Mouse (Mus musculus) forebrain, embryonic 11.5 days (tissue): Measurements from ENCODE around the gene Slc6a6. TPM values are rescaled to one million over a fixed set of nuclear protein-coding genes. Genes with fewer than 3 reads are reported as not detected.

Experiments
- ATAC-seq: fragments of 200-750 bp; cut with Nextera tagmentation; replicated peaks from 2 replicates; pipeline ENCODE4 v1.8.0; 2017; ENCODE audit warnings: moderate TSS enrichment; ENCODE audit not compliant: low FRiP score
- DNase-seq: peaks from one replicate; pipeline ENCODE4 v3.0.0-alpha.2; 2017; ENCODE audit warnings: low spot score
- H3K27ac ChIP-seq: fragments of 300-500 bp; sonication (generic); 2 replicates; pipeline ENCODE4 v1.5.1; 2014; ENCODE audit warnings: low read depth, low read length
- H3K27me3 ChIP-seq: fragments of 300-500 bp; sonication (generic); 2 replicates; pipeline ENCODE4 v1.6.1; 2014; ENCODE audit warnings: mild to moderate bottlenecking, low read length, mixed read lengths; ENCODE audit not compliant: control insufficient read depth, insufficient read depth
- H3K36me3 ChIP-seq: fragments of 300-500 bp; sonication (generic); 2 replicates; pipeline ENCODE4 v1.6.1; 2014; ENCODE audit warnings: mild to moderate bottlenecking, low read length, moderate library complexity, mixed read lengths; ENCODE audit not compliant: control insufficient read depth, insufficient read depth
- H3K4me1 ChIP-seq: fragments of 300-500 bp; sonication (generic); replicated peaks from 2 replicates; pipeline ENCODE4 v1.6.1; 2014; ENCODE audit warnings: low read length, mixed read lengths; ENCODE audit not compliant: control insufficient read depth, insufficient read depth
- H3K4me2 ChIP-seq: fragments of 300-500 bp; sonication (generic); 2 replicates; pipeline ENCODE4 v1.6.1; 2014; ENCODE audit warnings: low read depth, mild to moderate bottlenecking, low read length, moderate library complexity, mixed read lengths; ENCODE audit not compliant: severe bottlenecking
- H3K4me3 ChIP-seq: fragments of 300-500 bp; sonication (generic); 2 replicates; pipeline ENCODE4 v1.5.1; 2014; ENCODE audit warnings: low read depth, low read length
- H3K9ac ChIP-seq: fragments of 300-500 bp; sonication (generic); 2 replicates; pipeline ENCODE4 v1.6.1; 2014; ENCODE audit warnings: low read length
- H3K9me3 ChIP-seq: fragments of 300-500 bp; sonication (generic); 2 replicates; pipeline ENCODE4 v1.6.1; 2016; ENCODE audit warnings: low read length, mixed read lengths; ENCODE audit not compliant: control insufficient read depth
- WGBS: fragments of 180-500 bp; shearing (Covaris S2); extraction: QIAGEN DNeasy Blood & Tissue Kit; methylation state at CpG from one replicate; pipeline ENCODE4 v1.1.7; 2014; 5-methylcytosine and 5-hydroxymethylcytosine counted together
- polyA plus RNA-seq: library from polyadenylated mRNA; unstranded; fragments of >200 nt; fragmentation: Nextera tagmentation; extraction: Ambion mirVana; gene quantifications from 2 replicates; pipeline ENCODE4 v1.2.1, GENCODE M21; 2014

Slc6a6 gene
- polyA plus RNA-seq, 1 experiment from 2014 or later = 49.3 TPM

GRCm38 (mm10) chr6:91742995-91743394 is 59.1 kb downstream of the Slc6a6 start:
- Histone ChIP-seq H3K4me2 (no peak overlapping the region), H3K4me3 (no peak overlapping the region), H3K36me3 (no peaks in the 10 kb centered on the region; the same call in 1 of the 2 replicates), H3K4me1 (no peaks in the 10 kb centered on the region), H3K9me3 (no peaks in the 10 kb centered on the region), H3K27ac (no peak overlapping the region), H3K9ac (no peak overlapping the region), H3K27me3 (no peaks in the 10 kb centered on the region)
- no peak for ATAC-seq
- DNase-seq = no peak
- WGBS = 82% methylated on average over 8 of the region's 8 CpGs

DNA sequence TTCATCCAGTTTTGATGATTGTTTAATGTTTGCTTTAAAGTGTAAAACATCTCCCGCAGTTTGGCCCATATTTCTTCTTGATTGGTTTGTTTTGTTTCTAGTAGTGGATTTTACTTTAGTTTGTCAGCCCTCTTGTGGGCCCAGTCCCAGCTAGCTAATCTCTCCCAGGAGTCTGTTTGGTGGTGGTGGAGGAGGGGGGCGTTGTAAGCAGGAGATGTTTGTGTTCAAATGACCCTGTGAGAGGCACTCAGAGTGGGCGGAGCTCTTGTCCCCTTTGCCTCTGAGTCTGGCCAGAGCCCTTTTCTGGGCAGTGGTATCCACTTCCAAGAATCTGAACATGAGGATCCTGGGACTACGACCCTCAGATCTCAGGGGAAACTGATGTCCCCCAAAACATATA is 60.0 kb downstream of the Slc6a6 start:
- Histone ChIP-seq H3K27ac (no peak overlapping the region), H3K4me2 (no peak overlapping the region), H3K36me3 (no peaks in the 10 kb centered on the region; the same call in 1 of the 2 replicates), H3K9me3 (no peaks in the 10 kb centered on the region), H3K9ac (no peak overlapping the region), H3K4me1 (no peaks in the 10 kb centered on the region), H3K27me3 (no peaks in the 10 kb centered on the region), H3K4me3 (no peak overlapping the region)
- DNase-seq (no peak), ATAC-seq (no peak)
- WGBS = 67% methylated on average over 4 of the region's 4 CpGs

DNA sequence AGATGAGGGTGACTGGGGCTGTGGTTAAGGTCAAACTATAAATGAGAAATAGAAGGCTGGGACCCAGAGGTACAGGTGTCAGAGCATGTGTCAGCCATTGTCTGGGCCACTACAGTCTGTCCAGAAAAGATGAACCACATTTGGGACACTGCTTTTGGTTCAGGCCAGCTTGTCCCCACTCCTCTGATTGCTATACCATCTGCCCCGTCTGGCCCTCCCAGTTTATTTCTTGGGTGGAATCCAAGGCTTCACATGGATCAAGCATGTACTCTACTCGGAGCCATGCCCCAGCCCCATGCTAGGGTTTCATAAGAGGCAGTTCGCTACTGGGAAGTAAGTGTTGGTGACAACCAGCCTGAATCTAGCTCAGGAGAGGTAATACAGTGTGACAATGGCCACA is 61.4 kb downstream of the Slc6a6 start:
- DNase-seq (no peak), ATAC-seq (no peak)
- Histone ChIP-seq H3K36me3 (no peaks in the 10 kb centered on the region; the same call in 1 of the 2 replicates), H3K27me3 (no peaks in the 10 kb centered on the region), H3K4me2 (no peak overlapping the region), H3K27ac (no peak overlapping the region), H3K9me3 (no peaks in the 10 kb centered on the region), H3K9ac (no peak overlapping the region), H3K4me3 (no peak overlapping the region), H3K4me1 (no peaks in the 10 kb centered on the region)
- 88% methylated on average over 3 of the region's 3 CpGs for WGBS

- H3K4me3 ChIP-seq = no peak overlapping the region
- ATAC-seq = no peak
- H3K27ac ChIP-seq = no peak overlapping the region
- no peaks in the 10 kb centered on the region for H3K27me3 ChIP-seq
- H3K4me2 ChIP-seq = no peak overlapping the region
- H3K4me1 ChIP-seq = no peaks in the 10 kb centered on the region
- H3K36me3 ChIP-seq = no peaks in the 10 kb centered on the region; the same call in 1 of the 2 replicates
- DNase-seq = no peak
- WGBS = 80% methylated on average over 7 of the region's 7 CpGs
- no peak overlapping the region for H3K9ac ChIP-seq
- H3K9me3 ChIP-seq = no peaks in the 10 kb centered on the region
Measured at GRCm38 (mm10) chr6:91745947-91746582, 62.2 kb downstream of the Slc6a6 start.

- no peak overlapping the region for H3K9ac ChIP-seq
- ATAC-seq = no peak
- H3K27me3 ChIP-seq = no peaks in the 10 kb centered on the region
- H3K36me3 ChIP-seq = no peaks in the 10 kb centered on the region; the same call in 1 of the 2 replicates
- no peak overlapping the region for H3K4me2 ChIP-seq
- no peaks in the 10 kb centered on the region for H3K9me3 ChIP-seq
- WGBS = 79% methylated on average over 5 of the region's 5 CpGs
- no peak overlapping the region for H3K4me3 ChIP-seq
- H3K4me1 ChIP-seq = no peaks in the 10 kb centered on the region
- no peak overlapping the region for H3K27ac ChIP-seq
- DNase-seq = no peak
Measured at GRCm38 (mm10) chr6:91746776-91747175, 62.9 kb downstream of the Slc6a6 start.

DNA sequence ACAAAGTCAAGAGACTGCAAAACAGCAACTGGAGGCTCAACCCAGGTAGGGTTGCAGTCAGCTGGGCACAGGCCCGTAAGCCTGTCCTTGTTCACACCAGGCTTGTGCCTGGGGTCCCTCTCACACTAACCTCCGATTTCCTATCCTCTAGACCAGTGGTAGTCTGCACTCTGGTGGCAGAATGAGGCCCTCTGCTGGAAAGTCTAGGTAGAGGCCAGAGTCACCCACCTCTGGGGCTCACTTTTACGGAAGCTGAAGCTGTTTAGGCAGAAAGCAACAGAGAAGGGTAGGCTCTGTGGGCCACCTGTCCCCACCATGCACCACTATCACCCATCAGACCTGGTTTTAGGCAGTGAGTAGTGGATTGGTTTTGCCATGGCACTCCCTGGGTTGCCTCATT is 67.1 kb downstream of the Slc6a6 start:
- H3K27me3 ChIP-seq = no peaks in the 10 kb centered on the region
- WGBS = 75% methylated on average over 3 of the region's 3 CpGs
- 0 out of 2 replicates have a peak, but pooled peaks cover 2% of the 10 kb centered on the region for H3K4me1 ChIP-seq
- ATAC-seq = no peak
- H3K36me3 ChIP-seq = no peaks in the 10 kb centered on the region; the same call in 1 of the 2 replicates
- H3K27ac ChIP-seq = no peak overlapping the region
- no peaks in the 10 kb centered on the region for H3K9me3 ChIP-seq
- H3K4me2 ChIP-seq = no peak overlapping the region
- H3K9ac ChIP-seq = no peak overlapping the region
- peak; percentile 54 for DNase-seq
- no peak overlapping the region for H3K4me3 ChIP-seq

GRCm38 (mm10) chr6:91752884-91753283 is 69.0 kb downstream of the Slc6a6 start:
- H3K27ac ChIP-seq = no peak overlapping the region
- WGBS = 66% methylated on average over 8 of the region's 8 CpGs
- H3K27me3 ChIP-seq = no peaks in the 10 kb centered on the region
- no peak overlapping the region for H3K9ac ChIP-seq
- H3K4me2 ChIP-seq = no peak overlapping the region
- ATAC-seq (no peak), DNase-seq (no peak)
- H3K36me3 ChIP-seq = no peaks in the 10 kb centered on the region; the same call in 1 of the 2 replicates
- 0 out of 2 replicates have a peak, but pooled peaks cover 2% of the 10 kb centered on the region for H3K4me1 ChIP-seq
- no peaks in the 10 kb centered on the region for H3K9me3 ChIP-seq
- no peak overlapping the region for H3K4me3 ChIP-seq

- Histone ChIP-seq H3K9me3 (no peaks in the 10 kb centered on the region), H3K27me3 (no peaks in the 10 kb centered on the region), H3K36me3 (no peaks in the 10 kb centered on the region; the same call in 1 of the 2 replicates), H3K4me2 (no peak overlapping the region), H3K9ac (no peak overlapping the region), H3K27ac (no peak overlapping the region), H3K4me3 (no peak overlapping the region), H3K4me1 (0 out of 2 replicates have a peak, but pooled peaks cover 2% of the 10 kb centered on the region)
- ATAC-seq = no peak
- no peak for DNase-seq
- WGBS = 50% methylated on average over 6 of the region's 6 CpGs
Measured at GRCm38 (mm10) chr6:91754098-91754497, 70.2 kb downstream of the Slc6a6 start.

DNA sequence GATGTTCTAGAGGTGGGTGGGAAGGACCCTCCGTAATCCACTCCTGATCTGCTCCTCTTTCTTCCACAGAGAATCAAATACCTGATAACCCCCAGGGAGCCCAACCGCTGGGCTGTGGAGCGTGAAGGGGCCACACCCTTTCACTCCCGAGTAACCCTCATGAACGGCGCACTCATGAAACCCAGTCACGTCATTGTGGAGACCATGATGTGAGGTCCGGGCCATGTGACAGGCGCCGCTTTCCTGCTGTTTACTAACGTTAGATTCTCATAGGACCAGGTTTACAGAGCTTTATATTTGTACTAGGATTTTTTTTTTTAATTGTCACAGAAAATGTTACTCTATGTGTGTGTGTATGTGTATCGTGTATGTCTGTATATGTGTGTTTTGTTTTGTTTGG is 71.0 kb downstream of the Slc6a6 start:
- 89% methylated on average over 12 of the region's 12 CpGs for WGBS
- ATAC-seq = no peak
- no peaks in the 10 kb centered on the region; the same call in 1 of the 2 replicates for H3K36me3 ChIP-seq

More for the DNA sequence above, 71.0 kb downstream of the Slc6a6 start:
- Histone ChIP-seq H3K9me3 (no peaks in the 10 kb centered on the region), H3K4me1 (0 out of 2 replicates have a peak, but pooled peaks cover 2% of the 10 kb centered on the region), H3K27ac (no peak overlapping the region), H3K9ac (no peak overlapping the region), H3K4me2 (no peak overlapping the region), H3K4me3 (no peak overlapping the region), H3K27me3 (no peaks in the 10 kb centered on the region)
- no peak for DNase-seq
